Mouse (Mus musculus) heart, postnatal 0 days (tissue): ENCODE measurements around the gene Khdc4.
A peak's percentile ranks its signal among the peaks of the same experiment; 100 is the strongest.

Experiments used
- CTCF ChIP-seq: IDR thresholded peaks from 2 replicates; pipeline ENCODE4 v1.5.1; 2016; ENCODE audit warnings: antibody characterized with exemption, control low read depth, low read depth
- EP300 ChIP-seq: IDR thresholded peaks from 2 replicates; pipeline ENCODE4 v1.6.1; 2016; ENCODE audit warnings: antibody characterized with exemption, low read depth

DNA sequence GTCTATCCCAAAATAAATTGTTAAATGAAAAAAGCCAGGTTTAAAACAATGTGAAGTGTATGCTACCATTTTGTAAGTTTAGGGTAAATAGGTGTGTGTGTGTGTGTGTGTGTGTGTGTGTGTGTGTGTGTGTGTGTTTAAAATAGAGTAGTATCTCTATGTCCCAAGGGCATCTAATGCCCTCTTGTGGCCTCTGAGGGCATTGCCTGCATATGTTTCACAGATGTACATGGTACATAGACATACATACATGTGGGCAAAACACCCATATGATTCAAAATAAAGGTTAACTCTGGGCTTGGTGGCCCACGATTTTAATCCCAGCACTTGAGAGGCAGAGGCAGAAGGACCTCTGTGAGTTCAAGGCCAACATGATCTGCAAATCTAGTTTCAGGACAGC lies 44.9 kb upstream of the Khdc4 start:
- TF ChIP-seq CTCF: peak; percentile 70
- TF ChIP-seq EP300: no peak
